Mouse (Mus musculus): ENCODE measurements around the gene Rapgef5.

GRCm38 (mm10) chr12:117592583-117592982 lies 76.3 kb downstream of the Rapgef5 start:
- TF ChIP-seq HCFC1 (IDR thresholded peaks at IDR 0.05; ENCODE audit: borderline replicate concordance, insufficient read depth, low read length), result no peak
- TF ChIP-seq ZNF384 (IDR thresholded peaks at IDR 0.05; ENCODE audit: low read depth, low read length), result no peak
